Mouse (Mus musculus) kidney, adult 2 months (tissue): Measurements from ENCODE around the gene Olfr1446.

Experiments used
- CTCF ChIP-seq: fragments of 200-500 bp; conservative IDR thresholded peaks from 2 replicates; pipeline ENCODE4 v1.5.1; 2011; ENCODE audit warnings: low read depth, mild to moderate bottlenecking, control low read depth, low read length, moderate library complexity, mixed read lengths; ENCODE audit not compliant: insufficient read depth, insufficient read length
- POLR2A ChIP-seq: fragments of 200-500 bp; IDR thresholded peaks from one replicate; pipeline ENCODE4 v1.6.1; 2011; ENCODE audit warnings: low read depth, low read length, control low read depth

DNA sequence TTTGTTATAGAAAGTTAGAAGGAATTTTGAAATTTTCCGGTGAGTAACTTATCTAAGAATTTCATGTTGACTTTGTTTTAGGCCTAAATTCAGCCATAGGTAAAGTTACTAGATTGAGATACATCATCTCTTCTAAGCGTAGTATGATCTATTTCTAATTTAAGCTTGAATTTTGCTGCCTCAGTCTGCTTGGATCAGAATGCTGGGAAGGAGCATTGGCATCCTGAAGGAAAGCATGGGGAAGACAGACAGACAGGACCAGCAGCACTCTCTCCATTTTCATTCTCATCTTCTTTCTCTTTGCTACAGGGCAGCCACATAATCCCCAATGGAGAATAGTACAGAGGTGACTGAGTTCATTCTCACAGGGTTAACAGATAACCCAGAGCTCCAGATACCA lies 9.8 kb downstream of the Olfr1446 start, which contains the start of gene Olfr1445:
- TF ChIP-seq CTCF (no peak), POLR2A (no peak)
